Mouse (Mus musculus) liver, embryonic 14 days (tissue): ENCODE data around the gene Troap. TPM values are rescaled to one million over a fixed set of nuclear protein-coding genes. Genes with fewer than 3 reads are reported as not detected.

Source experiments
- polyA plus RNA-seq: library from polyadenylated mRNA; depleted of rRNA; stranded (reverse); fragments of >200 nt; gene quantifications from 2 replicates; pipeline ENCODE4 v1.2.3, GENCODE M21; 2012; rRNA removed

Gene Troap
- 12.8 and 16.0 TPM in 2 replicates for polyA plus RNA-seq

GRCm38 (mm10) chr15:99074019-99074599 lies at the start of gene Troap:
Troap (plus strand) TSS chr15:99074575.

DNA sequence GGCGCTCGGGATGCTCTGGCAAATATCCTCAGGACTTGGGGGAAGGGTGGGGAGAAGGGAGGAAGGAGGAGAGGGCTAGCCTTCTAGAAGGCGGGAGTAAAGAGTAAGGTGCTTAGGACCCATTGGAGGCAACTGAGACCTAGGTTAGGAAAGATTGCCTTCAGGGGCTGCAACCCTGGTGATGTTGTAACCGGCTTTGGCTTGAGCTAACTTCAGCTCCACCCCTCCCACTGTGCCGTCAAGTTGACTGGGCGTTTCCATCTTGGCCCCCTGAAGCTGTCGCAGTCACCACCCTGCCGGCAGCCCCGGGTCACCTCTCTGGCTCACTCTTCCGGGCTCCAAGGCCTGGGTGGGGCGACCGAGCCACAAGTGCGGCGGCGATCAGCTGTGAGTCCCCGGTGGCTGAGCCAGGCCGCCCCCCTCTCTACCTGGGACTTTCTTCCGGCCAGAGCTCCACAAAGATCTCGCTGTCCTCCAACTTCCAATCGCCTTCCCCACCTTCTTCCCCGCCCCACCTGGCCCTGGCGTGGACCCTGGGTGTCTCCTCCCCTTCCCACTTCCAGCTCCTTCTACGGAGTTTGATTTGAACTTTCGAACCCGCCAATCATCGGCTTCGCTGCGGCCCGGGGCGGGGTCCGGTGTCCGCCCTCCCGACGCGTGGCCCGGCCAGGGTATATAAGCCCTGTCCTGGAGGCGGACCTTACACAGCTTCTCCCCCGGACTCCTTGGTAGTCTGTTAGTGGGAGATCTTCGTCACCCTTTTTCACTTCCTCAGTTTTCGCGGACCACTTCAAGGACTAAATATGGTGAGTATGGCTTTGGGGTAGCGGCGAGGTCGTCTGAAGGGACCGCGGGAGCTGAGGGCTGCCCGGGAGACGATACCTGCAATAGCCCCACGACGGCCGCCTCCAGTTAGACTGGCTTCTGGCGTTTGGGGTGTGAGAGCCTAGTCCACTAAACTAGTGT lies 44.5 kb upstream of the Troap start, which contains the start of gene Tuba1c:
Gene Tuba1c (plus strand): TSS at position 273 of the 966 bp plus-strand sequence.

GRCm38 (mm10) chr15:99055040-99055439 lies 19.3 kb upstream of the Troap start, which contains the start of gene Prph:
Prph (plus strand) TSS chr15:99055174.

DNA sequence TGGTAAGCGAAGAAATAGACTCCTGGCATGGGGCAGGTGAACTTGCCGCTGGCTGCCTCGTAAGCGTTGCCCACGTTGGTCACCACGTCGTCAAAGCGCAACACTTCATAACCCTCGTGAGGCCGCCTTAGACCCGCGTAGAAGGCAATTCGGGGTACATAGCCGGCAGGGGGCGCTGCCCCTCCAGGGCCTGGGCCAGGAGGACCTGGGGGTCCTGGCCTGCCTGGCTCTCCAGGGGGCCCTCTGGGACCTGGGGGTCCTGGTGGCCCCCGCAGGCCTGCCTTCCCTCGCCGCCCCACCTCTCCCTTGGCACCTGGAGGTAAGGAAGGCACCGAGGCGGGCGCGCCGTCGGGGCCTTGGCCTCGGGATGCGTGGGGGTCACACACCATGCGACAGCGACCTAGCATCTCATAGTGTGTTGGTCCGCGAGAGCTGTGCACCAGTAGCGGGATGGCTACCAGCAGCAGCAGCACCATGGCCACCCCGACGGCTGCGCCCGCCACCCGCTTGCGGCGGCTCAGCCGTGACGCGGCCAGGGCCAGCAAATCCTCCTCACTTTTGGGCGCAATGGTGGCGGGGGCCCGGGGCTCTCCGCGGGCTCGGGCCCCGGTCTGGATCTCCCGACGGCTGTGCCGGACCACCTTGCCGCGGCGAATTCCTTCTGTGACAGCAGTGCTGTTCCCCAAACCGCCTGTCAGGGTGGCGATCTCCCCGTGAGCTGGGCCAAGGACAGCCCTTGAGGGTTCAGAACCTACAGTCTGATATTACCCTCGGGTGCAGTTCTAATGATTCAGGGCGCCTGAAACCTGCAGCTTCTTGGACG lies 13.1 kb downstream of the Troap start, which contains the start of gene C1ql4:
Gene C1ql4 (minus strand): TSS at position 565 of the 823 bp plus-strand sequence.

DNA sequence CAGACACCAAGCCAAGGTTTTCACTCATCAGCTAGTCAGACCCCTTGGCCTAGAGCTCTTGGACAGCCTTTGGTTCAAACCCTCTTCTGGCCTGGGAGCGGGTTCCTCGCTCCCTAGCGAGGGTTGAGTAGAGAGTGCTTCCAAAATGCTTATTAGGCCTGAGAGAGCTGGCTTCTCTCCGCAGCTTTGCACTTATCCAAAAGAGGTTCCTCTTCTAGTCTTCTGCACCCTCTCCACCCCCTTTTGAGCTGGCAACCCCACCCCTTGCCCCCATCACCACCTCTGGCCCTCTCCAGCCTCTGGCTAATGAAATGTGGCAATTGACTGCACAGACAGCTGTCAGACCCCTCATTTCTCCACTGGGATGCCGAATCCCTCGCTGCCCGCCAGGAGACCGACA lies 18.5 kb downstream of the Troap start, which contains the start of gene Dnajc22:
Gene Dnajc22 (plus strand): TSS at position 301 of the 400 bp plus-strand sequence.

GRCm38 (mm10) chr15:99125711-99126080 lies 51.3 kb downstream of the Troap start, which contains the start of gene Spats2:
Spats2 (plus strand) TSS chr15:99125916.

Other genes with a start within 250 kb of the Troap start
- gene Prkag1, start 243.1 kb upstream of the Troap start, polyA plus RNA-seq = 72.8 and 84.3 TPM in 2 replicates
- gene Kmt2d, start 203.4 kb upstream of the Troap start, polyA plus RNA-seq = 5.0 and 5.8 TPM in 2 replicates
- 2.7 and 2.8 TPM in 2 replicates for gene Rhebl1, start 180.0 kb upstream of the Troap start, polyA plus RNA-seq
- gene Dhh, start 176.0 kb upstream of the Troap start, polyA plus RNA-seq = 0.07 and 0.08 TPM in 2 replicates
- 6.1 and 7.2 TPM in 2 replicates for gene Lmbr1l, start 156.3 kb upstream of the Troap start, polyA plus RNA-seq
- gene Tuba1b, start 140.0 kb upstream of the Troap start, polyA plus RNA-seq = 1,378 and 1,502 TPM in 2 replicates
- 0.09 and 0.23 TPM in 2 replicates for gene Gm49450, start 121.0 kb upstream of the Troap start, polyA plus RNA-seq
- 42.3 and 48.3 TPM in 2 replicates for gene Tuba1a, start 120.9 kb upstream of the Troap start, polyA plus RNA-seq
- 241 and 278 TPM in 2 replicates for gene Tuba1c, start 44.7 kb upstream of the Troap start, polyA plus RNA-seq
- gene Prph, start 19.4 kb upstream of the Troap start, polyA plus RNA-seq = 0.70 and 0.71 TPM in 2 replicates
- gene C1ql4, start 13.2 kb downstream of the Troap start, polyA plus RNA-seq = 0.01 and 0.02 TPM in 2 replicates
- gene Dnajc22, start 18.6 kb downstream of the Troap start, polyA plus RNA-seq = 10.2 and 13.2 TPM in 2 replicates
- 7.0 and 8.0 TPM in 2 replicates for gene Spats2, start 51.3 kb downstream of the Troap start, polyA plus RNA-seq
- gene Kcnh3, start 150.3 kb downstream of the Troap start, polyA plus RNA-seq = 0.09 and 0.16 TPM in 2 replicates
- 23.9 and 27.0 TPM in 2 replicates for gene Mcrs1, start 177.4 kb downstream of the Troap start, polyA plus RNA-seq
- gene Prpf40b, start 220.5 kb downstream of the Troap start, polyA plus RNA-seq = 8.8 and 9.9 TPM in 2 replicates
- 0.01 TPM in 1 of 2 replicates, not detected in the other for gene Fam186b, start 221.3 kb downstream of the Troap start, polyA plus RNA-seq